Mouse (Mus musculus) midbrain, embryonic 15.5 days (tissue): ENCODE results near the gene Tspan18. TPM values are rescaled to one million over a fixed set of nuclear protein-coding genes. Genes with fewer than 3 reads are reported as not detected.

Experiments
- ATAC-seq: fragments of 200-750 bp; cut with Nextera tagmentation; replicated peaks from 2 replicates; pipeline ENCODE4 v1.8.0; 2017; ENCODE audit warnings: moderate TSS enrichment
- H3K27ac ChIP-seq: fragments of 300-500 bp; sonication (generic); 2 replicates; pipeline ENCODE4 v1.5.1; 2015; ENCODE audit warnings: mild to moderate bottlenecking, inconsistent platforms
- H3K27me3 ChIP-seq: fragments of 300-500 bp; sonication (generic); replicated peaks from 2 replicates; pipeline ENCODE4 v1.6.1; 2015; ENCODE audit warnings: inconsistent platforms
- H3K36me3 ChIP-seq: fragments of 300-500 bp; sonication (generic); replicated peaks from 2 replicates; pipeline ENCODE4 v1.6.1; 2015; ENCODE audit warnings: inconsistent platforms
- H3K4me1 ChIP-seq: fragments of 300-500 bp; sonication (generic); 2 replicates; pipeline ENCODE4 v1.6.1; 2015; ENCODE audit warnings: inconsistent platforms
- H3K4me2 ChIP-seq: fragments of 300-500 bp; sonication (generic); 2 replicates; pipeline ENCODE4 v1.6.1; 2015; ENCODE audit warnings: inconsistent platforms, mild to moderate bottlenecking, moderate library complexity
- H3K4me3 ChIP-seq: fragments of 300-500 bp; sonication (generic); 2 replicates; pipeline ENCODE4 v1.5.1; 2015; ENCODE audit warnings: mild to moderate bottlenecking, inconsistent platforms
- H3K9ac ChIP-seq: fragments of 300-500 bp; sonication (generic); 2 replicates; pipeline ENCODE4 v1.6.1; 2015; ENCODE audit warnings: mild to moderate bottlenecking, inconsistent platforms
- H3K9me3 ChIP-seq: fragments of 300-500 bp; sonication (generic); 2 replicates; pipeline ENCODE4 v1.6.1; 2016; ENCODE audit warnings: inconsistent platforms
- WGBS: fragments of 180-500 bp; shearing (Covaris S2); methylation state at CpG from one replicate; pipeline ENCODE4 v1.1.7; 2015; ENCODE audit warnings: mixed read lengths; 5-methylcytosine and 5-hydroxymethylcytosine counted together
- polyA plus RNA-seq: library from polyadenylated mRNA; unstranded; fragments of >200 nt; fragmentation: Nextera tagmentation; extraction: Ambion mirVana; gene quantifications from 2 replicates; pipeline ENCODE4 v1.2.1, GENCODE M21; 2015

Gene Tspan18
- polyA plus RNA-seq, 1 experiment from 2014 or later, result 22.6 TPM

GRCm38 (mm10) chr2:93360310-93360709 is 26.0 kb upstream of the Tspan18 start:
- 89% methylated on average over 6 of the region's 6 CpGs for WGBS
- no peak overlapping the region for H3K4me3 ChIP-seq
- ATAC-seq, result no peak
- H3K9me3 ChIP-seq, result no peaks in the 10 kb centered on the region
- H3K4me2 ChIP-seq, result no peak overlapping the region
- H3K36me3 ChIP-seq, result no peaks in the 10 kb centered on the region
- H3K27ac ChIP-seq, result no peak overlapping the region
- no peak overlapping the region for H3K9ac ChIP-seq
- 0 out of 2 replicates have a peak, but pooled peaks cover 10% of the 10 kb centered on the region for H3K4me1 ChIP-seq
- H3K27me3 ChIP-seq, result no peaks in the 10 kb centered on the region

- no peak for ATAC-seq
- Histone ChIP-seq H3K36me3 (no peaks in the 10 kb centered on the region), H3K4me1 (0 out of 2 replicates have a peak, but pooled peaks cover 10% of the 10 kb centered on the region), H3K9ac (no peak overlapping the region), H3K27ac (no peak overlapping the region), H3K4me2 (no peak overlapping the region), H3K4me3 (no peak overlapping the region), H3K9me3 (no peaks in the 10 kb centered on the region), H3K27me3 (no peaks in the 10 kb centered on the region)
- 61% methylated on average over 2 of the region's 2 CpGs for WGBS
Measured at GRCm38 (mm10) chr2:93357391-93357790, 23.1 kb upstream of the Tspan18 start.

- no peak overlapping the region for H3K4me2 ChIP-seq
- no peaks in the 10 kb centered on the region for H3K9me3 ChIP-seq
- H3K4me1 ChIP-seq, result 0 out of 2 replicates have a peak, but pooled peaks cover 10% of the 10 kb centered on the region
- no peaks in the 10 kb centered on the region for H3K27me3 ChIP-seq
- H3K27ac ChIP-seq, result 0 out of 2 replicates have a peak overlapping the region, but pooled peaks have one; percentile 4
- ATAC-seq, result no peak
- no peak overlapping the region for H3K4me3 ChIP-seq
- no peak overlapping the region for H3K9ac ChIP-seq
- no peaks in the 10 kb centered on the region for H3K36me3 ChIP-seq
- 38% methylated on average over 7 of the region's 7 CpGs for WGBS
Measured at GRCm38 (mm10) chr2:93355845-93356244, 21.5 kb upstream of the Tspan18 start.

- Histone ChIP-seq H3K36me3 (no peaks in the 10 kb centered on the region), H3K27ac (no peak overlapping the region), H3K9me3 (no peaks in the 10 kb centered on the region), H3K27me3 (no peaks in the 10 kb centered on the region), H3K4me1 (0 out of 2 replicates have a peak, but pooled peaks cover 10% of the 10 kb centered on the region), H3K4me2 (no peak overlapping the region), H3K9ac (no peak overlapping the region), H3K4me3 (no peak overlapping the region)
- WGBS, result 78% methylated on average over 1 of the region's 1 CpGs
- no peak for ATAC-seq
Measured at GRCm38 (mm10) chr2:93354621-93355020, 20.3 kb upstream of the Tspan18 start.

- Histone ChIP-seq H3K36me3 (no peaks in the 10 kb centered on the region), H3K27me3 (no peaks in the 10 kb centered on the region), H3K4me2 (no peak overlapping the region), H3K27ac (no peak overlapping the region), H3K9me3 (no peaks in the 10 kb centered on the region), H3K4me3 (no peak overlapping the region), H3K4me1 (0 out of 2 replicates have a peak, but pooled peaks cover 10% of the 10 kb centered on the region), H3K9ac (no peak overlapping the region)
- no peak for ATAC-seq
- 59% methylated on average over 4 of the region's 4 CpGs for WGBS
Measured at GRCm38 (mm10) chr2:93353725-93354124, 19.4 kb upstream of the Tspan18 start.

GRCm38 (mm10) chr2:93352915-93353685 is 18.8 kb upstream of the Tspan18 start:
- Histone ChIP-seq H3K27ac (no peak overlapping the region), H3K36me3 (no peaks in the 10 kb centered on the region), H3K4me1 (0 out of 2 replicates have a peak, but pooled peaks cover 10% of the 10 kb centered on the region), H3K9ac (no peak overlapping the region), H3K4me3 (no peak overlapping the region), H3K4me2 (no peak overlapping the region), H3K9me3 (no peaks in the 10 kb centered on the region), H3K27me3 (no peaks in the 10 kb centered on the region)
- WGBS, result 81% methylated on average over 8 of the region's 8 CpGs
- no peak for ATAC-seq

GRCm38 (mm10) chr2:93351352-93351751 is 17.0 kb upstream of the Tspan18 start:
- 0 out of 2 replicates have a peak, but pooled peaks cover 8% of the 10 kb centered on the region for H3K4me1 ChIP-seq
- H3K4me3 ChIP-seq, result no peak overlapping the region
- ATAC-seq, result no peak
- no peaks in the 10 kb centered on the region for H3K36me3 ChIP-seq
- no peak overlapping the region for H3K27ac ChIP-seq
- H3K4me2 ChIP-seq, result no peak overlapping the region
- 76% methylated on average over 7 of the region's 7 CpGs for WGBS
- no peaks in the 10 kb centered on the region for H3K27me3 ChIP-seq
- no peak overlapping the region for H3K9ac ChIP-seq
- H3K9me3 ChIP-seq, result no peaks in the 10 kb centered on the region

GRCm38 (mm10) chr2:93347018-93347417 is 12.7 kb upstream of the Tspan18 start:
- Histone ChIP-seq H3K36me3 (no peaks in the 10 kb centered on the region), H3K4me3 (no peak overlapping the region), H3K27me3 (no peaks in the 10 kb centered on the region), H3K9ac (no peak overlapping the region), H3K4me1 (no peaks in the 10 kb centered on the region), H3K9me3 (no peaks in the 10 kb centered on the region), H3K27ac (no peak overlapping the region), H3K4me2 (no peak overlapping the region)
- WGBS, result 87% methylated on average over 5 of the region's 5 CpGs
- ATAC-seq, result no peak

GRCm38 (mm10) chr2:93346609-93347008 is 12.3 kb upstream of the Tspan18 start:
- Histone ChIP-seq H3K36me3 (no peaks in the 10 kb centered on the region), H3K4me3 (no peak overlapping the region), H3K4me2 (no peak overlapping the region), H3K9ac (no peak overlapping the region), H3K27ac (no peak overlapping the region), H3K27me3 (no peaks in the 10 kb centered on the region), H3K4me1 (no peaks in the 10 kb centered on the region), H3K9me3 (no peaks in the 10 kb centered on the region)
- ATAC-seq, result no peak
- WGBS, result 34% methylated on average over 6 of the region's 6 CpGs

- WGBS, result 83% methylated on average over 5 of the region's 5 CpGs
- no peaks in the 10 kb centered on the region for H3K36me3 ChIP-seq
- H3K9me3 ChIP-seq, result no peaks in the 10 kb centered on the region
- no peak overlapping the region for H3K4me3 ChIP-seq
- no peaks in the 10 kb centered on the region for H3K4me1 ChIP-seq
- no peak overlapping the region for H3K27ac ChIP-seq
- no peak overlapping the region for H3K4me2 ChIP-seq
- H3K9ac ChIP-seq, result no peak overlapping the region
- ATAC-seq, result no peak
- H3K27me3 ChIP-seq, result no peaks in the 10 kb centered on the region
Measured at GRCm38 (mm10) chr2:93345663-93346268, 11.5 kb upstream of the Tspan18 start.

- no peaks in the 10 kb centered on the region for H3K9me3 ChIP-seq
- H3K9ac ChIP-seq, result no peak overlapping the region
- no peaks in the 10 kb centered on the region for H3K27me3 ChIP-seq
- peak overlapping the region; percentile 43 for H3K27ac ChIP-seq
- H3K4me2 ChIP-seq, result no peak overlapping the region
- peak; percentile 68; the same call in 1 of the 2 replicates for ATAC-seq
- WGBS, result 38% methylated on average over 9 of the region's 9 CpGs
- H3K4me1 ChIP-seq, result peaks cover 14% of the 10 kb centered on the region
- no peak overlapping the region for H3K4me3 ChIP-seq
- H3K36me3 ChIP-seq, result no peaks in the 10 kb centered on the region
Measured at GRCm38 (mm10) chr2:93339373-93340106, 5.2 kb upstream of the Tspan18 start.

GRCm38 (mm10) chr2:93335996-93336395 is 1.7 kb upstream of the Tspan18 start:
- no peaks in the 10 kb centered on the region for H3K27me3 ChIP-seq
- H3K4me3 ChIP-seq, result no peak overlapping the region
- peaks cover 37% of the 10 kb centered on the region for H3K4me1 ChIP-seq
- H3K9me3 ChIP-seq, result no peaks in the 10 kb centered on the region
- H3K4me2 ChIP-seq, result no peak overlapping the region
- H3K36me3 ChIP-seq, result no peaks in the 10 kb centered on the region
- no peak overlapping the region for H3K9ac ChIP-seq
- ATAC-seq, result no peak
- 85% methylated on average over 11 of the region's 11 CpGs for WGBS
- no peak overlapping the region for H3K27ac ChIP-seq
